Mouse (Mus musculus) hindbrain, embryonic 11.5 days (tissue): Measurements from ENCODE around the gene Hist1h2bb. TPM values are rescaled to one million over a fixed set of nuclear protein-coding genes. Genes with fewer than 3 reads are reported as not detected.

Experiments
- ATAC-seq: fragments of 200-750 bp; cut with Nextera tagmentation; 2 replicates; pipeline ENCODE4 v1.8.0; 2017; ENCODE audit warnings: mild to moderate bottlenecking, moderate TSS enrichment, moderate library complexity; ENCODE audit not compliant: low FRiP score
- DNase-seq: peaks from one replicate; pipeline ENCODE4 v3.0.0-alpha.2; 2015; ENCODE audit warnings: low spot score
- H3K27ac ChIP-seq: fragments of 300-500 bp; sonication (generic); 2 replicates; pipeline ENCODE4 v1.5.1; 2014; ENCODE audit warnings: mild to moderate bottlenecking, low read depth, low read length
- H3K27me3 ChIP-seq: fragments of 300-500 bp; sonication (generic); 2 replicates; pipeline ENCODE4 v1.6.1; 2014; ENCODE audit warnings: mild to moderate bottlenecking, low read length, moderate library complexity, mixed read lengths; ENCODE audit not compliant: control insufficient read depth, insufficient read depth
- H3K36me3 ChIP-seq: fragments of 300-500 bp; sonication (generic); 2 replicates; pipeline ENCODE4 v1.6.1; 2014; ENCODE audit warnings: mild to moderate bottlenecking, low read length, moderate library complexity, mixed read lengths; ENCODE audit not compliant: control insufficient read depth, insufficient read depth
- H3K4me1 ChIP-seq: fragments of 300-500 bp; sonication (generic); replicated peaks from 2 replicates; pipeline ENCODE4 v1.6.1; 2014; ENCODE audit warnings: low read length, mixed read lengths; ENCODE audit not compliant: control insufficient read depth, insufficient read depth
- H3K4me2 ChIP-seq: fragments of 300-500 bp; sonication (generic); replicated peaks from 2 replicates; pipeline ENCODE4 v1.6.1; 2014; ENCODE audit warnings: mild to moderate bottlenecking, low read depth, low read length
- H3K4me3 ChIP-seq: fragments of 300-500 bp; sonication (generic); 2 replicates; pipeline ENCODE4 v1.5.1; 2014; ENCODE audit warnings: low read depth, low read length
- H3K9ac ChIP-seq: fragments of 300-500 bp; sonication (generic); 2 replicates; pipeline ENCODE4 v1.6.1; 2014; ENCODE audit warnings: low read depth, low read length
- H3K9me3 ChIP-seq: fragments of 300-500 bp; sonication (generic); 2 replicates; pipeline ENCODE4 v1.6.1; 2016; ENCODE audit warnings: low read length; ENCODE audit not compliant: control insufficient read depth
- WGBS: fragments of 180-500 bp; shearing (Covaris S2); extraction: QIAGEN DNeasy Blood & Tissue Kit; methylation state at CpG from one replicate; pipeline ENCODE4 v1.1.7; 2014; 5-methylcytosine and 5-hydroxymethylcytosine counted together
- polyA plus RNA-seq: library from polyadenylated mRNA; unstranded; fragments of >200 nt; fragmentation: Nextera tagmentation; extraction: Ambion mirVana; gene quantifications from 2 replicates; pipeline ENCODE4 v1.2.1, GENCODE M21; 2014

Gene Hist1h2bb
- polyA plus RNA-seq, 1 experiment from 2014 or later = 1.4 TPM

GRCm38 (mm10) chr13:23792520-23792919, 46.0 kb downstream of the Hist1h2bb start:
- no peaks in the 10 kb centered on the region for H3K27me3 ChIP-seq
- no peaks in the 10 kb centered on the region for H3K4me1 ChIP-seq
- WGBS = 45% methylated on average over 2 of the region's 2 CpGs
- H3K9me3 ChIP-seq = no peaks in the 10 kb centered on the region
- no peak overlapping the region for H3K9ac ChIP-seq
- DNase-seq (peak; percentile 75), ATAC-seq (no peak)
- no peak overlapping the region for H3K4me3 ChIP-seq
- H3K4me2 ChIP-seq = no peak overlapping the region
- H3K27ac ChIP-seq = no peak overlapping the region
- H3K36me3 ChIP-seq = no peaks in the 10 kb centered on the region

Other genes starting within 250 kb of the Hist1h2bb start
- 4.7 TPM in 2 replicates for gene Hist1h4h, start 215.7 kb upstream of the Hist1h2bb start, polyA plus RNA-seq
- gene Hist1h2af, start 212.8 kb upstream of the Hist1h2bb start, polyA plus RNA-seq = 3.6 and 8.4 TPM in 2 replicates
- 3.7 and 4.8 TPM in 2 replicates for gene Hist1h3g, start 211.3 kb upstream of the Hist1h2bb start, polyA plus RNA-seq
- gene Hist1h2bh, start 203.3 kb upstream of the Hist1h2bb start, polyA plus RNA-seq = 0.60 and 0.89 TPM in 2 replicates
- 1.0 and 1.1 TPM in 2 replicates for gene Hist1h3f, start 202.7 kb upstream of the Hist1h2bb start, polyA plus RNA-seq
- gene Hist1h4f, start 195.1 kb upstream of the Hist1h2bb start, polyA plus RNA-seq = 0.56 and 0.80 TPM in 2 replicates
- gene Hist1h1d, start 193.5 kb upstream of the Hist1h2bb start, polyA plus RNA-seq = 0.56 and 0.57 TPM in 2 replicates
- gene Hist1h3e, start 184.4 kb upstream of the Hist1h2bb start, polyA plus RNA-seq = 6.7 and 6.9 TPM in 2 replicates
- gene Hist1h2ae, start 175.5 kb upstream of the Hist1h2bb start, polyA plus RNA-seq = 70.9 and 82.9 TPM in 2 replicates
- gene Hist1h2bg, start 175.3 kb upstream of the Hist1h2bb start, polyA plus RNA-seq = 3.2 and 4.8 TPM in 2 replicates
- 1.5 and 3.7 TPM in 2 replicates for gene Hist1h2bf, start 172.5 kb upstream of the Hist1h2bb start, polyA plus RNA-seq
- 1.0 and 2.9 TPM in 2 replicates for gene Hist1h2ad, start 172.4 kb upstream of the Hist1h2bb start, polyA plus RNA-seq
- 7.2 and 8.3 TPM in 2 replicates for gene Hist1h3d, start 171.0 kb upstream of the Hist1h2bb start, polyA plus RNA-seq
- 95.0 and 95.9 TPM in 2 replicates for gene Hist1h4d, start 165.1 kb upstream of the Hist1h2bb start, polyA plus RNA-seq
- 1.8 and 2.2 TPM in 2 replicates for gene Hist1h2be, start 125.6 kb upstream of the Hist1h2bb start, polyA plus RNA-seq
- 19.7 and 23.7 TPM in 2 replicates for gene Hist1h1e, start 124.2 kb upstream of the Hist1h2bb start, polyA plus RNA-seq
- 0.79 and 0.84 TPM in 2 replicates for gene Hist1h2ac, start 62.8 kb upstream of the Hist1h2bb start, polyA plus RNA-seq
- gene Hist1h2bc, start 62.5 kb upstream of the Hist1h2bb start, polyA plus RNA-seq = 21.0 and 26.1 TPM in 2 replicates
- 0.17 TPM in 1 of 2 replicates, not detected in the other for gene Hist1h1t, start 50.9 kb upstream of the Hist1h2bb start, polyA plus RNA-seq
- gene Hist1h4c, start 48.3 kb upstream of the Hist1h2bb start, polyA plus RNA-seq = 4.5 and 4.9 TPM in 2 replicates
- gene Hfe, start 35.9 kb upstream of the Hist1h2bb start, polyA plus RNA-seq = 3.4 and 4.2 TPM in 2 replicates
- gene Hist1h1c, start 7.9 kb upstream of the Hist1h2bb start, polyA plus RNA-seq = 14.9 and 16.7 TPM in 2 replicates
- gene Hist1h3c, start 1.1 kb upstream of the Hist1h2bb start, polyA plus RNA-seq = 10.7 and 11.3 TPM in 2 replicates
- 42.5 and 50.0 TPM in 2 replicates for gene Hist1h2ab, start 4.4 kb downstream of the Hist1h2bb start, polyA plus RNA-seq
- 6.5 and 10.7 TPM in 2 replicates for gene Hist1h3b, start 5.5 kb downstream of the Hist1h2bb start, polyA plus RNA-seq
- 3.6 and 4.8 TPM in 2 replicates for gene Hist1h4b, start 10.3 kb downstream of the Hist1h2bb start, polyA plus RNA-seq
- gene Hist1h4a, start 14.5 kb downstream of the Hist1h2bb start, polyA plus RNA-seq = 0.32 TPM in 1 of 2 replicates, not detected in the other
- gene Hist1h3a, start 15.7 kb downstream of the Hist1h2bb start, polyA plus RNA-seq = 3.4 and 5.3 TPM in 2 replicates
- 2.4 and 3.7 TPM in 2 replicates for gene Hist1h1a, start 16.9 kb downstream of the Hist1h2bb start, polyA plus RNA-seq
- gene Trim38, start 23.2 kb downstream of the Hist1h2bb start, polyA plus RNA-seq = not detected in 2 replicates
- not detected in 2 replicates for gene Slc17a2, start 60.3 kb downstream of the Hist1h2bb start, polyA plus RNA-seq
- not detected in 2 replicates for gene Slc17a3, start 92.7 kb downstream of the Hist1h2bb start, polyA plus RNA-seq
- gene Slc17a1, start 121.0 kb downstream of the Hist1h2bb start, polyA plus RNA-seq = not detected in 2 replicates
- not detected in 2 replicates for gene Slc17a4, start 168.3 kb downstream of the Hist1h2bb start, polyA plus RNA-seq
- gene Hist1h2ba, start 187.4 kb downstream of the Hist1h2bb start, polyA plus RNA-seq = not detected in 2 replicates
- not detected in 2 replicates for gene Hist1h2aa, start 187.7 kb downstream of the Hist1h2bb start, polyA plus RNA-seq
- 0.15 and 0.35 TPM in 2 replicates for gene Scgn, start 244.5 kb downstream of the Hist1h2bb start, polyA plus RNA-seq